Mouse (Mus musculus) neutrophil, adult 5-6 weeks (primary cell): ENCODE data around the gene Gm12216. TPM values are rescaled to one million over a fixed set of nuclear protein-coding genes. Genes with fewer than 3 reads are reported as not detected.

Experiments
- ATAC-seq: fragments of 151-379, 151-347 bp; 2 replicates; pipeline ENCODE4 v1.8.0; 2017; ENCODE audit warnings: mild to moderate bottlenecking, moderate TSS enrichment; ENCODE audit not compliant: insufficient number of reproducible peaks, poor library complexity, low FRiP score, severe bottlenecking; ENCODE audit errors: extremely low read depth
- total RNA-seq: library from RNA; stranded (forward); fragments of 200-1000 nt; gene quantifications from 2 replicates; pipeline ENCODE4 v1.2.3, GENCODE M21; 2017

Gene Gm12216
- total RNA-seq, 1 experiment from 2014 or later, result 12.6 TPM

- ATAC-seq, result no peak
Observed at GRCm38 (mm10) chr11:53779808-53780207, 79.2 kb downstream of the Gm12216 start.

- ATAC-seq, result no peak
Observed at GRCm38 (mm10) chr11:53778455-53778854, 80.6 kb downstream of the Gm12216 start.

GRCm38 (mm10) chr11:53777736-53778135, 81.3 kb downstream of the Gm12216 start:
- no peak for ATAC-seq

GRCm38 (mm10) chr11:53774659-53775255, 84.3 kb downstream of the Gm12216 start:
- ATAC-seq, result no peak

GRCm38 (mm10) chr11:53773641-53774360, 85.3 kb downstream of the Gm12216 start:
- no peak for ATAC-seq

GRCm38 (mm10) chr11:53773087-53773486, 86.0 kb downstream of the Gm12216 start, which contains the start of gene Gm17334:
Gm17334 (minus strand) TSS chr11:53773187.
- no peak for ATAC-seq

GRCm38 (mm10) chr11:53772536-53772935, 86.5 kb downstream of the Gm12216 start:
- ATAC-seq, result peak; percentile 4; the same call in 1 of the 2 replicates

GRCm38 (mm10) chr11:53771001-53771744, 87.9 kb downstream of the Gm12216 start:
- ATAC-seq, result no peak

- ATAC-seq, result peak; percentile 13; the same call in 1 of the 2 replicates
Observed at GRCm38 (mm10) chr11:53770125-53770791, 88.8 kb downstream of the Gm12216 start.

GRCm38 (mm10) chr11:53769760-53770124, 89.3 kb downstream of the Gm12216 start, which contains the start of gene Irf1:
Irf1 (plus strand) TSS chr11:53770014.
- ATAC-seq, result peak; percentile 80

- ATAC-seq, result no peak
Observed at GRCm38 (mm10) chr11:53769185-53769576, 89.9 kb downstream of the Gm12216 start.

GRCm38 (mm10) chr11:53768422-53769184, 90.5 kb downstream of the Gm12216 start:
- ATAC-seq, result no peak

GRCm38 (mm10) chr11:53764581-53764980, 94.5 kb downstream of the Gm12216 start:
- no peak for ATAC-seq

- ATAC-seq, result peak; percentile 76
Observed at GRCm38 (mm10) chr11:53763496-53764140, 95.4 kb downstream of the Gm12216 start.

GRCm38 (mm10) chr11:53762827-53763495, 96.1 kb downstream of the Gm12216 start:
- no peak; the same call in 1 of the 2 replicates for ATAC-seq

GRCm38 (mm10) chr11:53762426-53762825, 96.6 kb downstream of the Gm12216 start:
- no peak for ATAC-seq

- ATAC-seq, result no peak
Observed at GRCm38 (mm10) chr11:53761822-53762221, 97.2 kb downstream of the Gm12216 start.

GRCm38 (mm10) chr11:53761284-53761683, 97.8 kb downstream of the Gm12216 start:
- ATAC-seq, result no peak
